Mouse (Mus musculus) gastrocnemius, adult 2 months (tissue): ENCODE measurements around the gene Btbd11. TPM values are rescaled to one million over a fixed set of nuclear protein-coding genes. Genes with fewer than 3 reads are reported as not detected.

Source experiments
- DNase-seq: peaks from one replicate; pipeline ENCODE4 v3.0.0; 2022
- H3K27ac ChIP-seq: fragments of 200-600 bp; 2 replicates; pipeline ENCODE4 v1.8.1; 2022; ENCODE audit warnings: mild to moderate bottlenecking
- H3K4me3 ChIP-seq: fragments of 200-600 bp; 2 replicates; pipeline ENCODE4 v1.8.1; 2022; ENCODE audit warnings: mild to moderate bottlenecking, moderate library complexity
- CTCF ChIP-seq: fragments of 200-600 bp; IDR thresholded peaks from 2 replicates; pipeline ENCODE4 v1.8.1; 2022; ENCODE audit warnings: antibody characterized with exemption, mild to moderate bottlenecking, moderate library complexity
- intact Hi-C: fragments of 180-260 bp; cut with DNase I; formaldehyde crosslinking; loops from one replicate; pipeline ENCODE4 v1.15.1; 2025
- total RNA-seq, 2 experiments: library from RNA; stranded (reverse); gene quantifications; 2 replicates each; pipeline ENCODE4 v1.2.3; 2021

Gene Btbd11
- total RNA-seq, 2 experiments from 2014 or later, result 0.77 to 1.2 TPM

- Histone ChIP-seq H3K4me3 (no peak overlapping the region), H3K27ac (no peak overlapping the region)
- no peak for DNase-seq
- TF ChIP-seq CTCF, result no peak
- intact Hi-C loops, result no loop called here
These were observed 138.8 kb downstream of the Btbd11 start for GRCm38 (mm10) chr10:85525267-85526015.

- intact Hi-C loops, result no loop called here
- no peak overlapping the region for H3K4me3 ChIP-seq
- no peak for DNase-seq
- TF ChIP-seq CTCF, result no peak
- no peak overlapping the region for H3K27ac ChIP-seq
These were observed 140.0 kb downstream of the Btbd11 start for GRCm38 (mm10) chr10:85526657-85527056.

GRCm38 (mm10) chr10:85527722-85528121, 141.1 kb downstream of the Btbd11 start:
- intact Hi-C loops, result no loop called here

DNA sequence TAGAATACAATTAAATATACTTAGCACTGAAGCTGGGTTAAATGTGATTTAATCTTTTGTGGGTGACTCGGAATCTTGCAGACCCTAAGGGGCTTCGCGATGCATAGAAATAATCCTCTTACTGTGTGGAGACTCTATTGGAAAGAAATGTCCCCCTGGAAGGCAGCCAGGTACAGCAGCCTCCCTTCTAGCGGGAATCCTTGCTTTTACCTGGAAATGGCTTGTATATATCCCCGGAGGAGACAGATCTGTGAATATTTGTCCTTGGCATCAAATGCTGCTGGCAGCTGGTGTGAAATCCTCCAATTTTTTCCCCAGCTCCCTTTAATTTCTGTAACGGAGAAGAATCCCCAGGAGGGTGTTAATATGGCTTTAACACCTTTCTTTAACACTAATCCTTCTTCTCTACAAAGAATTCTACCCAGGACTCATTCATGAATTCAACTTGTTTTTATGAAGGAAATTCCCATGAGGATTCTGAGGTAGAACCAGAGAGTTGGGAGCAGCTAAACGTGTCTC, 146.6 kb downstream of the Btbd11 start:
- TF ChIP-seq CTCF, result no peak
- H3K4me3 ChIP-seq, result no peak overlapping the region
- H3K27ac ChIP-seq, result no peak overlapping the region
- DNase-seq, result no peak
- intact Hi-C loops, result no loop called here

More at GRCm38 (mm10) chr10:85527722-85528121, 141.1 kb downstream of the Btbd11 start:
- no peak for DNase-seq
- no peak for TF ChIP-seq CTCF
- H3K27ac ChIP-seq, result no peak overlapping the region
- no peak overlapping the region for H3K4me3 ChIP-seq

DNA sequence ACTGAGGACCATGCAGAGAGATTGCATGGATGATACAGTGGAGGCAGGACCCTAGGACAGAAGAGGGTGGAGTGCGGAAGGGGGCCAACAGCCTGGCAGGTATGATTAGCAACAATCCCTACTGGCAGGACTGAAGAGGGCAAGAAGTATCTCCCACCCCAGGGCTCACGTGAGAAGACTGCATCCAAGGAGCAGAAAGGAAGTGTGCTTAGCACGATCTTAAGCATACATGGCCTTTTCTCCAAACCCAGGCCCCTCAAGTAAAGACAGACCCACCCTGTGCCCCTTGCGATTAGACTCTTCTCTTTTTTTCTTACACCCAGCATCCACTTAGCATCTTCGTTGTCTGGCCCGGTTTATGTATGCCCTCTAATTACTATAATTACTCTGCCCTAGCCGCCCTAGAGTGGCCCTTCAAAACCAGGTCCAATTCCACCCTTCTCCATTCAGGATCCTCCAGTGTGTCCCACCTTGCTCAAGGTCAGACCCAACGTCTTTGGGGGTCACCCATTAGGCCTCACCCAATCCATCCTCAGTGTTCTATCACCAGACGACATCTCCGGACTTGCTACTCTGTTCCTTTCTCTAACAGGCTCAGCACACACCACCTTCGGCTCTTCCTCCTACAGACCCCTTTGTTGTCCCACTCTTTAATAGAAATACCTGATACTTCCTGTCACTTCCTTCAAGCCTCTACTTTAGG, 151.6 kb downstream of the Btbd11 start:
- DNase-seq, result no peak

GRCm38 (mm10) chr10:85539510-85540120, 153.0 kb downstream of the Btbd11 start:
- H3K27ac ChIP-seq, result no peak overlapping the region
- DNase-seq, result no peak
- intact Hi-C loops, result no loop called here
- peak; percentile 20; the same call in 1 of the 2 replicates for TF ChIP-seq CTCF
- no peak overlapping the region for H3K4me3 ChIP-seq

More for the DNA sequence above, 151.6 kb downstream of the Btbd11 start:
- intact Hi-C loops, result no loop called here
- Histone ChIP-seq H3K27ac (no peak overlapping the region), H3K4me3 (no peak overlapping the region)
- no peak for TF ChIP-seq CTCF

GRCm38 (mm10) chr10:85540311-85541093, 153.9 kb downstream of the Btbd11 start:
- DNase-seq, result no peak
- intact Hi-C loops, result no loop called here
- no peak overlapping the region for H3K4me3 ChIP-seq
- TF ChIP-seq CTCF, result no peak
- H3K27ac ChIP-seq, result no peak overlapping the region

GRCm38 (mm10) chr10:85541481-85541880, 154.9 kb downstream of the Btbd11 start:
- intact Hi-C loops, result no loop called here
- Histone ChIP-seq H3K27ac (no peak overlapping the region), H3K4me3 (no peak overlapping the region)
- no peak for DNase-seq
- no peak for TF ChIP-seq CTCF

DNA sequence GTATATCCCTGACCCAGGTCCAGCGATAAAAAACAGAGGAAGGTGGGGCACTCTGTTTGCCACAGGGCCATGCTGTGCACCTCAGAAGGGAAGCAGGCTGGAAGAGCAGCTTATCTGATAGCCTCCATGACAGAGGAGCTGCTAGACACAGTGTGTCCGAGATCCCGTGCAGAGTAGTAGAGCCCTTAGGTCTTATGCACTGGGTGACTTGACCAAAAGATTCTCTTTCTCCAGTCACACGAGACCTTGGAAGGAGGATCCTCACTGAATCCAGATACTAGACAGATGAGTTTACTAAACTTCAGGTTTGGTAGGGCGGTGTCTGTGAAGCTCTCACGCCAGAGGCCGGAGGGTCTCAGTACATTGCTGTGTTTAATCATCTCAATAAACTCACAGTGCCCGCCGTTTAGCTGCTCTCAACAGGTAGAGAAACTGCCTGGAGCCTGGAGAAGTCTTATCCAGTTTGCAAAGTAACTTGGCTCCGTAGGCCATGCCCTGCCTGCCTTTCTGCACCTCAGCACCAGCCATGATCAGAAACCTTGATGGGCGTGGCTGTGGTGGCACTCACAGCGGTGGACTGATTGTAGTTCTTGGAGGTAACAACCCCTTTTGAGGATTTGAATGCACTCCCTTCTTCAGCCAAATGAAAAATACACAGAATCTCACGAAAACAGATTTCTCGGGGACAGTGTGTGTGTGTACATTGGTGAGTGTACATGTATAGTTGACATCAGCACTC, 155.4 kb downstream of the Btbd11 start:
- TF ChIP-seq CTCF, result no peak
- DNase-seq, result no peak
- Histone ChIP-seq H3K27ac (no peak overlapping the region), H3K4me3 (no peak overlapping the region)
- intact Hi-C loops, result no loop called here

GRCm38 (mm10) chr10:85543281-85543680, 156.7 kb downstream of the Btbd11 start:
- TF ChIP-seq CTCF, result no peak
- H3K27ac ChIP-seq, result no peak overlapping the region
- intact Hi-C loops, result no loop called here
- no peak overlapping the region for H3K4me3 ChIP-seq
- no peak for DNase-seq

DNA sequence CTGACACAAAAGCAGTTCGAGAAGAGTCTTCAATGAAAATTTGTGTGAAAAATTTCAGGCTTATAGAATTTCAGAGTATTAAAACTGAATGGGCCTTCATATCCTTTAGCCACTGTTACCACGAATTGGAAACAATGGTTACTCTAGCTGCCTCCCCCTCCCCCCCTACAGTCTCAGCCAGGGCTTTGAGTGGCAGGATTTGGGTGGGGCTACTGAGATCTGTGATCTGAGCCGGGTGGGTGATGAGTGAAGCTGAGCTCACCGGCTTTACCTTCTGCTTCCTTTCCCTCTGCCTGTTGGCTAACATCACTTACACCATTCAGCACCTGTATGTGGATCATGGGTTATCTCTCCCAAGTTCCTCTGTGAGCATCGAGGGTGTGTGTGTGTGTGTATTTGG, 158.4 kb downstream of the Btbd11 start:
- H3K4me3 ChIP-seq, result no peak overlapping the region
- no peak for TF ChIP-seq CTCF
- DNase-seq, result no peak
- no peak overlapping the region for H3K27ac ChIP-seq
- intact Hi-C loops, result no loop called here

- Histone ChIP-seq H3K27ac (no peak overlapping the region), H3K4me3 (no peak overlapping the region)
- DNase-seq, result no peak
- TF ChIP-seq CTCF, result no peak; the same call in 1 of the 2 replicates
- intact Hi-C loops, result no loop called here
These were observed 168.6 kb downstream of the Btbd11 start for GRCm38 (mm10) chr10:85555193-85555592.
